In the genomic region with DNA sequence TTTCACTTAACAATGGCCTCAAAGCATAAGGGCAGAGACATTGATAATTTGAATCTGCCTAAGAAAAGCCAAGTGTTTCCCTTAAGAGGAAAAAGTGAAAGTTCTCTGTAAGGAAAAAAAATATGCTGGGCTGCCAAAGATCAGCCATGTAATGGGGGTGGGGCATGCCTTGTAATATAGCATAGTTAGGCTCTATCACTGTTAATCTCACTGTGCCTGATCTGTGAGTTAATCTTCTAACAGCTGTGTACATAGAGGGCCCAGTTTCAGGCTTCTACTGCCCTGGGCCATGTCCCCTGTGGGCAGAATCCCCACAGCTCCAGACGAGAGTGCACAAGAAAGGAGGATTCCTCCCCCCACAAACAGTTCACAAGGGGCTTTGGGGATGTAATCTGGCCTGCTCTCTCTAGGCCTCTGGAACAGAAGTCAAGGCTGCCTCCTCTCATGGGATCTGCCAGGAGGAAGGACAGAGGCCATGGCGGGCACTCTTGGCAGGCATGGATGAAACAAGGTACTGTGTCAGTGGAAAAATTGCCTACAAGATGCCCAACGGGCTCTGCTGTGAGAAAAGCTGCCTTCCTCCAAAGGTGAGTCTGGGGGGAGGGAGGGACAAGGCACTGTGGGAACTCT, we compare ENCODE assay signal across 14 mouse cellular contexts.
A peak's percentile ranks its signal among the peaks of the same experiment; 100 is the strongest.
DNase-seq lines count a peak whose midpoint lies in the region; ATAC-seq and TF ChIP-seq lines count a peak whose summit lies in the region.
"Had no signal": no experiment of that assay in that cellular context is flagged by ENCODE, and none has a peak within 500 bp of the region (broad histone marks: within the 10 kb centered on the region; RNA-seq: fewer than 3 reads in every experiment).

No protein-coding gene starts in this region.

- no peak for TF ChIP-seq EP300 in heart, postnatal 0 days (IDR thresholded peaks at IDR 0.05; ENCODE audit: low read depth)

- no peaks in the 10 kb centered on the region for H3K36me3 ChIP-seq in heart, postnatal 0 days (replicated peaks; ENCODE audit: control insufficient read depth, insufficient read depth, low read length)
- H3K36me3 ChIP-seq in lung, embryonic 14.5 days (ENCODE audit: insufficient read depth), result no peaks in the 10 kb centered on the region
- H3K36me3 ChIP-seq in embryonic facial prominence, embryonic 10.5 days (replicated peaks), result peaks cover 16% of the 10 kb centered on the region

- H3K27ac ChIP-seq in heart, postnatal 0 days (ENCODE audit: low read depth), result no peak overlapping the region
- no peak overlapping the region for H3K27ac ChIP-seq in lung, embryonic 14.5 days (ENCODE audit: low read depth)
- H3K27ac ChIP-seq in embryonic facial prominence, embryonic 10.5 days (replicated peaks), result peak overlapping the region; percentile 51
- H3K27ac ChIP-seq: hindbrain, postnatal 0 days; limb, embryonic 15.5 days; neural tube, embryonic 12.5 days had no signal

- H3K4me3 ChIP-seq in heart, postnatal 0 days (ENCODE audit: low read depth, low read length), result no peak overlapping the region
- H3K4me3 ChIP-seq in lung, embryonic 14.5 days (ENCODE audit: low read depth, low read length), result no peak overlapping the region
- no peak overlapping the region for H3K4me3 ChIP-seq in lung, adult 2 months (replicated peaks; ENCODE audit: extremely low read depth, low read depth, low read length)
- H3K4me3 ChIP-seq in embryonic facial prominence, embryonic 10.5 days, result no peak overlapping the region
- H3K4me3 ChIP-seq: limb, embryonic 15.5 days; neural tube, embryonic 12.5 days had no signal

- H3K27me3 ChIP-seq in heart, postnatal 0 days (ENCODE audit: control insufficient read depth, insufficient read depth, low read length), result no peaks in the 10 kb centered on the region
- H3K27me3 ChIP-seq in lung, embryonic 14.5 days (ENCODE audit: insufficient read depth, low read length), result no peaks in the 10 kb centered on the region
- H3K27me3 ChIP-seq in embryonic facial prominence, embryonic 10.5 days (replicated peaks; ENCODE audit: low read depth, poor library complexity, severe bottlenecking), result no peaks in the 10 kb centered on the region

- TF ChIP-seq CTCF in heart, postnatal 0 days (IDR thresholded peaks at IDR 0.05; ENCODE audit: low read depth), result no peak
- no peak for TF ChIP-seq CTCF in lung, embryonic 14.5 days (IDR thresholded peaks at IDR 0.05; ENCODE audit: low read depth)
- no peak for TF ChIP-seq CTCF in lung, adult 2 months (IDR thresholded peaks at IDR 0.05; ENCODE audit: insufficient read depth, low read length)

- 0 out of 2 replicates have a peak overlapping the region, but pooled peaks have one; percentile 3 for H3K9ac ChIP-seq in heart, postnatal 0 days (replicated peaks; ENCODE audit: low read depth, low read length)
- no peak overlapping the region for H3K9ac ChIP-seq in lung, embryonic 14.5 days
- H3K9ac ChIP-seq: limb, embryonic 15.5 days; neural tube, embryonic 12.5 days had no signal

- DNase-seq in adrenal gland, postnatal 10 days, result peak; percentile 44
- no peak for DNase-seq in adrenal gland, postnatal 14 days
- no peak for DNase-seq in heart, postnatal 0 days (ENCODE audit: low spot score)
- DNase-seq in heart, adult 8-10 months (ENCODE audit: low spot score), result no peak
- DNase-seq in lung, embryonic 14.5 days, result no peak
- no peak for DNase-seq in lung, adult 2 months
- DNase-seq in embryonic facial prominence, embryonic 10.5 days (ENCODE audit: low spot score), result no peak
- no peak for DNase-seq in cerebellum, postnatal 4 days (ENCODE audit: low spot score in 2 of 2)
- DNase-seq: adrenal gland, adult 2 months; cerebellum, postnatal 14 days; thymus, adult 2 months had no signal

- WGBS in heart, postnatal 0 days, result 61% methylated on average over 3 of the region's 3 CpGs
- WGBS in lung, embryonic 14.5 days, result 53% methylated on average over 3 of the region's 3 CpGs
- WGBS in lung, adult 2 months, result 85% methylated on average over 3 of the region's 3 CpGs
- 49% methylated on average over 3 of the region's 3 CpGs for WGBS in embryonic facial prominence, embryonic 10.5 days

- H3K9me3 ChIP-seq in heart, postnatal 0 days (replicated peaks; ENCODE audit: control insufficient read depth, low read length), result no peaks in the 10 kb centered on the region
- H3K9me3 ChIP-seq in lung, embryonic 14.5 days (ENCODE audit: low read depth, low read length), result no peaks in the 10 kb centered on the region
- no peaks in the 10 kb centered on the region for H3K9me3 ChIP-seq in embryonic facial prominence, embryonic 10.5 days
- H3K9me3 ChIP-seq: limb, embryonic 15.5 days; neural tube, embryonic 12.5 days had no signal

- no peak overlapping the region for H3K4me2 ChIP-seq in heart, postnatal 0 days (ENCODE audit: low read depth, low read length)
- H3K4me2 ChIP-seq in lung, embryonic 14.5 days, result no peak overlapping the region
- H3K4me2 ChIP-seq: limb, embryonic 15.5 days; neural tube, embryonic 12.5 days had no signal

- H3K4me1 ChIP-seq in heart, postnatal 0 days (ENCODE audit: control insufficient read depth, insufficient read depth), result peaks cover 31% of the 10 kb centered on the region
- H3K4me1 ChIP-seq in lung, embryonic 14.5 days (ENCODE audit: insufficient read depth), result no peaks in the 10 kb centered on the region
- peaks cover 16% of the 10 kb centered on the region for H3K4me1 ChIP-seq in lung, adult 2 months (ENCODE audit: control insufficient read depth, insufficient read depth, low read length)
- H3K4me1 ChIP-seq in embryonic facial prominence, embryonic 10.5 days, result peaks cover 47% of the 10 kb centered on the region

- no peak for ATAC-seq in heart, postnatal 0 days (ENCODE audit: insufficient read depth, low read depth)
- peak; percentile 48; the same call in 1 of the 2 replicates for ATAC-seq in lung, embryonic 14.5 days (ENCODE audit: insufficient read depth)
- ATAC-seq: hindbrain, postnatal 0 days had no signal

- TF ChIP-seq POLR2A in lung, adult 2 months (IDR thresholded peaks at IDR 0.05; ENCODE audit: borderline replicate concordance, extremely low read depth, low read depth, low read length), result no peak
